Mouse (Mus musculus): ENCODE measurements around the gene Ptbp1.

The Ptbp1 gene

GRCm38 (mm10) chr10:79858416-79859074, 4.3 kb downstream of the Ptbp1 start:
- peak; percentile 76 to 78 for DNase-seq (ENCODE audit: low spot score in 2 of 2)

- no peak for DNase-seq (ENCODE audit: low spot score in 2 of 2)
Measured at GRCm38 (mm10) chr10:79859116-79859515, 4.9 kb downstream of the Ptbp1 start.

DNA sequence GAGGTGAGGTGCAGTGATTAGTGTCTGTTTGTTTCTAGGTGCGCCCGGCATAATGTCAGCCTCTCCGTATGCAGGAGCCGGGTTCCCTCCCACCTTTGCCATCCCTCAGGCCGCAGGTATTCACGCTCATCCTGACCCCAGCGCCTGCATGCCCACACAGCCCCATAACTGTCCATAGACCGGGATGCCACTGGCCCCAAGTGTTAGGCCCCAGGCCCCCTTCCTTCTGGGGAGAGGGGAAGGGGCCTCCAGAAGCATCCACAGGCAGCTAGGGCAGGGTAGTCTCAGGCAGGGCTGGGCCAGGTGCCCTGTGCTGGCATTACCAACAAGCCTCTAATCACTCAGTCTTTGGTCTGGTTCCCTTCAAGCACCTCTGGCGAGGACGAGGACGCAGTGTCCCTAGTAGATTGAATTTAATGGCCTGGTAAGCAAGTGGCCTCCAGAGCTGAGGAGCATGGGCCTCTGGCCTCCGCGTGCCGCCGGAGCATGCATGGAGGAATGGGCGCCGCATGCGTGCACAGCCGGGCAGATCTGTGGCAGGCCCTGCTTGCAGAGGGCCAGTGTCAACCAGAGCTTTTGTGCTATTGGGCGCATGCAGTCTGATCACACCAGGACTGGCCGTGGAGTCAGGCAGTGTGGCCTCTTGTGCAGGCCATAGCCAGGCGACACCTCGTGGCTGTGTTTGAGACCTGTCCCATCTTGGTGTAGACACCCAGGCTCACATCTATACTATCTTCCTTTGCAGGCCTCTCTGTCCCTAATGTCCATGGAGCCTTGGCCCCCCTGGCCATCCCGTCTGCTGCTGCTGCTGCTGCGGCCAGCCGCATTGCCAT, 6.1 kb downstream of the Ptbp1 start:
- no peak for DNase-seq (ENCODE audit: low spot score in 2 of 2)

DNA sequence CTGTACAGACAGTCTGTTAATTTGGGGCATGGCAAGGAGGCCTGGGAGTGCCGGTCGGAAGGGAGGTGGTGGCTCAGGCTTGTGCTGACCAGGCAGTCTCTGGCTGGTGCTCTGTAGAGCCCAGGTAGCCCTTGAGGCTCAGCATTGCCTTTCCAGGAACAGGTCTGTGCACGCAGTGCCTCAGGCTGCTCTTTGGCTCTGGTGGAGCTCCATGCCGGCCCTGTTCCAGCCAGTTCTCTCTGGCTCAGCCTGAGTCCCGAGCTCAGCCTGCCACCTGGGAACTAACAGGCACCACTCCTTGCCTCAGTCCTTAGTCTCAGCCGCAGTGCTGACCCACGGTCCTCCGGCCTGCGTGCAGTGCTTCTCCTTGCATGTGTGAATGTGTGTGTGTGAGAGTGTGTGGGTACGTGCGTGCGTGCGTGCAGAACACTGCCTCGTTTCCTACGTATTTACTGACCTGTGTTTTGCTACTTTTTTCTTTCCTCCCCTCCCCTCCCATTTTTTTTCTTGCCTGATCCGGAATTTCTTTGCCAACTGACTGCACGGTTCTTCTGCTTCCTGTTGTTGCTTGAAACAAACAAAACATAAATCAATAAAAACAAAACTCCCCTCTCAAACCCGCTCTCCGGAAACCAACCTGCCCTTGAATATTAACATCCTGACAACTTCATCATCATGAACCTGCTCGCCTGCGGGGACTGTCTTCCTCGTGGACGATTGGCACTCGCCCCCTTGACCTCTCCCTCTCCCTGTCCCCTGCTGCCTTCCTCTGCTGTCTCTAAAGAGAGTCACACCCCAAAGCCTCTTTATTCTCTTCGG, 7.2 kb downstream of the Ptbp1 start:
- DNase-seq (ENCODE audit: low spot score in 2 of 2): no peak

DNA sequence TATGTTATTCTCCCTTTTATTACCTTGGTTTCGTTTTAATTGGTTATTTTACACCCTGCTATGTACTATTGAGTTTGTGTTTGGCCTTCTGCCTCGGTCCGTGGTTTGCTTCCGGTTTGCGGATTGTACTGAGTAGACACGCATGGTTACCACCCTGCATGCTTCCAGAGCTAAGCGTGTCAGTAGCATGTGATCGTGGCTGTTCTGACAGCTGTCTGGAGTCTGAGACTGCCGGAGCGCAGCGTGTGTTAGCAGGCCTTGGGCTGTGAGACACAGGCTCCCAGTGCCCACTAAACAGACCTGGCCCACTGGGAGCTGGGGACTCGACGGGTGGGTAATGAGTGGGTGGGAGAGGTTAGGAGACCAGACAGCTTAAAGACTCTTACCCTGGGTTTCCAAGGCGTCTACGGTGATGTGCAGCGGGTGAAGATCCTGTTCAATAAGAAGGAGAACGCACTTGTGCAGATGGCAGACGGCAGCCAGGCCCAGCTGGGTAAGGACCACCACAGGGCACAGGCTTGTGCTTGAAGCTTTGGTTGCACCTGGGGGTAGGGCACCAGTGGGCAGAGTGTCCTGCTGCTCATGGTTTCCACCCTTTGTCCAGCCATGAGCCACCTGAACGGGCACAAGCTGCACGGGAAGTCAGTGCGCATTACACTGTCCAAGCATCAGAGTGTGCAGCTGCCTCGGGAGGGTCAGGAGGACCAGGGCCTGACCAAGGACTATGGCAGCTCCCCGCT, 8.0 kb downstream of the Ptbp1 start:
- no peak for DNase-seq (ENCODE audit: low spot score in 2 of 2)

DNA sequence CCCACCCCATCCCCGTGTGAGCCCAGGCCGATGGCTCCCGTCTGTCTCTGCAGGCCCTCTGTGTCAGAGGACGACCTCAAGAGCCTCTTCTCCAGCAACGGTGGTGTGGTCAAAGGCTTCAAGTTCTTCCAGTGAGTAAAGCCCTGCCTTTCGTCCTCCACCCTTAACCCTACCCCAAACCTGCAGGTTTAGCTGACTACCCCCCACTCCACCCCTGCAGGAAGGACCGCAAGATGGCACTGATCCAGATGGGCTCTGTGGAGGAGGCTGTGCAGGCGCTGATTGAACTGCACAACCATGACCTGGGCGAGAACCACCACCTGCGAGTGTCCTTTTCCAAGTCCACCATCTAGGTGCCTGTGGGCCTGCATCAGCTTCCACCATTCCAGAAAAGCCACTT, 8.7 kb downstream of the Ptbp1 start:
- DNase-seq (ENCODE audit: low spot score in 2 of 2): no peak

- no peak for DNase-seq (ENCODE audit: low spot score in 2 of 2)
Measured at GRCm38 (mm10) chr10:79864351-79865188, 10.3 kb downstream of the Ptbp1 start.

DNA sequence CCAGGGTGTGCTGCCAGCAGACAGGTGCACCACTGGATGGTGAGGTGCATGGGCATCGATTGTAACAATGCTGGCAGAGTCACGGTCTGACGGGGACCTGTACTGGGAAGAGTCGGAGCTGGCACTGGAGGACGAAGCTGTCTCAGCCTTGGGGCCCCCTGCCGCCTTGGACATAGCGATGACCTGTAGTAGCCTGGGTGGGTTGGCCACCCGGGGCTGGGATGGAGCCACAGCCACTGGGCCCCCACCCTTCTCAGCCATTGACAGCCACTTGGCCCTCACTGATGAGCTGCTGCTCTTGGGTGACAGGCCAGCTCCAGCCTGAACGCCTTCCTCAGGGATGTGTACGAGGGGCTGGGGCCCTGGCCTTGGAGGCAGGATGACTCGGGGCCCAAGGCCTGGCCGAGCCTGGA, 11.0 kb downstream of the Ptbp1 start:
- no peak for DNase-seq (ENCODE audit: low spot score in 2 of 2)

GRCm38 (mm10) chr10:79865801-79866295, 11.6 kb downstream of the Ptbp1 start:
- no peak for DNase-seq (ENCODE audit: low spot score in 2 of 2)

- no peak for DNase-seq (ENCODE audit: low spot score in 2 of 2)
Measured at GRCm38 (mm10) chr10:79866601-79867000, 12.4 kb downstream of the Ptbp1 start.

DNA sequence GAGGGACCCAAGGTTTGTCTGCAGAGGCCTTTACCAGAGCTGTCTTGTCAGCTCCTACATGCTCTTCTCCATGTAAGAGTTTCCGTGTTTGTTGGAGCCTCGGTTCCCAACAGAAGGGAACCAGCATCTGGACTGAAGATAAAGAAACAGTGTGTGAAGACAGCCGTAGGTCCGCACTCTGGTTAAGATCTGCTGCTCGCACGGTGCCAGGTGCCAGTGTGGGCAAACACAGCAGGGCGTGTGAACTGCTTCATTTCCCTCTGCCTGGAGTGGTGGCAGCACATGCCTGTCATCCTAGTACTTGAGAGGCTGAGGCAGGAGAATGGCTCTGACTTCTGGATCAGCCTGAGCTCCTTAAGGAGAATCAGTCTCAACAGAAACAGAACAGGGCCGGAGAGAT, 17.6 kb downstream of the Ptbp1 start:
- DNase-seq (ENCODE audit: low spot score in 2 of 2): no peak

DNA sequence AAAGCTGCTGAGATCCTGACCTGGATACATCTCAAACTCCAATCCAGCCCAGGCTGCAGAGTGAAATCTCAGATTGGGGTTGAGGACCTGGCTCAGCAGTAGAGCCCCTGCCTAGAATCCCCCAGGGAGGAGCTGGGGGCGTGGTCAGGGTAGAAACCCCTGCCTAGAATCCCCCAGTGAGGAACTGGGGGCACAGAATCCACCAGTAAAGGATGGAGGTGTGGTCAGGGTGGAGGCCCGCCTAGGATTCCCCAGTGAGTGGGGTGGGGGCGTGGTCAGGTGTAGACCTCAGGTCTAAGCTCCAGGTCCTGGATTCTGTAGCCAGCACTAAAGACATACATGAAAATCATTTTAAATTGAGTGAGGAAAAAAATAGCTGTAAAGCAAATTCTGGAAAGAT, 18.6 kb downstream of the Ptbp1 start:
- no peak for DNase-seq (ENCODE audit: low spot score in 2 of 2)

GRCm38 (mm10) chr10:79873313-79873712, 19.1 kb downstream of the Ptbp1 start:
- DNase-seq (ENCODE audit: low spot score in 2 of 2): no peak

DNA sequence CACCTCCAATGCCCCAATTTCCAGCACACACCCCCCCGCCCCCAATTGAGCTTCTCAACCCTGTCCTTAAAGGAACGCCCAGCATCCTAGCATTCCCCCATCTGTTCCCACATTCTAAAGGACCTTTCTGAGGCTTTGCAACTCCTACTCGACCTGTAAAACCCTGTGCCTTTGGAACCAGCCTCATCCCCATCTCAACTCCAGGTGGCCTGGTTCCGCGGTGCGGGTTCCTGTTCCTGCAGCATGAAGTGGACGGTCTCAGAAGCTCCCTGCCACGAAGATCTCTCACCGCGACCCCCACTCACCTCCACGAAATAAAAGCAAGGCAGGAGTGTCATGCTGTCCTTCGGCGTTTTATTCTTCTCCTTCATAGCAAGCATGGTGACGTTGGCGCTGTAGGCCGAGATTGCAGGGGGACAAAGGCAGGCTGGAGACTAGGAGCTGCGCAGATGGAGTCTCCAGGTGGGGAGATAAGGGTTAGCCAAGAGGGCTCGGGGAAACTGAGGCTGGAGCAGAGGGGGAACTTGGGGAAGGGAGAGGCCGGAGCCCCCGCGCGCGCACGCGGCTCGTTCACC, 19.6 kb downstream of the Ptbp1 start:
- DNase-seq (ENCODE audit: low spot score in 2 of 2): no peak

- peak in 1 of 2 experiments; percentile 59 for DNase-seq (ENCODE audit: low spot score in 2 of 2)
Measured at GRCm38 (mm10) chr10:79874290-79874862, 20.1 kb downstream of the Ptbp1 start, which contains the start of the genes Prtn3 and Plppr3. Prtn3 (plus strand) TSS chr10:79874476. Plppr3 (minus strand) TSS chr10:79874634.

GRCm38 (mm10) chr10:79877174-79877573, 22.9 kb downstream of the Ptbp1 start:
- no peak for DNase-seq (ENCODE audit: low spot score in 2 of 2)

DNA sequence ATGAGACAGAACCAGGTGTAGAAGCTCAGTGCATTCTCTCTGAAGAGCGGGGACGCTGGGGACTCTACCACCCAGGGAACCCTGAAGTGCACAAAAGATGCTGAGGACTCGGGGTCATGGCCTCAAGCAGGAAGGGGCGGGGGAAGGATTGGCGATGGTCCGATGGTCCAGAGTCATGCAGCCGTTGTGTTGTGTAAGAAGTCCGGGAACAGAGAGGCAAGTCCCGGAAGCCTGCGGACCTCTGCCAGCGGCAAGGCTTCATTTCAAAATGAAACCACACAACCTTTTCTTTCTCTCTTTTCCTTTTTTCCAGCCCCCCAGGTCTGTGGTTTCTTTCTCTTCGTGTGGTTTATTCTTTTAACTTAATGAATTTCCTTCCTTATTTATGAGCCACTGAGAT, 23.5 kb downstream of the Ptbp1 start:
- DNase-seq (ENCODE audit: low spot score in 2 of 2): no peak

DNA sequence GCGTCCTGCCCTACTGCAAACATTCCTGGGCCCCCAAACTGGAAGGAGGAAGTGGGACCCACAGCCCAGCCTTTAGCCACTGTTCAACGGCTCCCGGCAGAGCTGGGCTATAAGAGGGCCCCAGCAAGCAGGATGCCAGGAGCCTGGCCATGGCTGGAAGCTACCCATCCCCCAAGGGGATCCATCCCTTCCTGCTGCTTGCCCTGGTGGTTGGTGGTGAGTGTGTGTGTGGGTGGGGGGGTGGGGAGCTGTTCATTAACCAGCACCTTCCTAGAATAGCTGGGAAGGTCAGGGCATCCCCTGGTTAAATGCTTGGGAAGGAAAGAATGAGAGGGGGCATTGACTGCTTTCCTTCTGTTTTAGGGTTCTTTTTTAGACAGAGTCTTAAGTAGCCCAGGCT, 25.3 kb downstream of the Ptbp1 start:
- DNase-seq (ENCODE audit: low spot score in 2 of 2): no peak

DNA sequence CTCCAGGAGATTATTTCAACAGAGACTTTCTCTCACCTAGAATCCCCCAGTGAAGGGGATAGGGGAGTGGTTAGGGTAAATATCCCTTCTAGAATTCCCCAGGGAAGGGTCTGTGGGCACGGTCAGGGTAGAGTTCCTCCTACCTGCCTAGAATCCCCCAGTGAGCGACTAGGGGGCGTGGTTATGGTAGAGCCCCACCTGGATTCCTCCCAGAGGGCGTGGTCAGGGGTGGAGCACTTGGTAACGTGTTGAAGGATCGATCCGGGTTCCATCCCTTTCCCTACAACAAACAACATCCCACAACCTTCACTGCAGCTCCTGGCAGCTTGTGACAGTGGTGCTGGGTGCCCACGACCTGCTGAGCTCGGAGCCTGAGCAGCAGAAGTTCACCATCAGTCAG, 26.5 kb downstream of the Ptbp1 start:
- no peak for DNase-seq (ENCODE audit: low spot score in 2 of 2)

DNA sequence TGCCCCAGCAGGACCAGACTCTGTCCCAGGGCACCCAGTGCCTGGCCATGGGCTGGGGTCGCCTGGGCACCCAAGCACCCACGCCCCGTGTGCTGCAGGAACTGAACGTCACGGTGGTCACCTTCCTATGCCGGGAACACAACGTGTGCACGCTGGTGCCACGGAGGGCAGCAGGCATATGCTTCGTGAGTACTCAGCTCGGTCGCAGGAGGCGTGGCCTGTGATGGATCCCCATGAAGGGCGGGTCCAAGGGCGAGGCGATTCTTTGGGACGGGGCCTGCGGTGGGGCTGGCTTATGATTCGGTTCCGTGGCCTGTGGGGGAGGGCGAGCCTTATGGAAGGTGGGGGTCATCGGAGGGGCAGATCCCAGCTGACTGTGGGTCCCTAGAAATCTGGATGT, 27.8 kb downstream of the Ptbp1 start:
- DNase-seq (ENCODE audit: low spot score in 2 of 2): no peak

Data from frontal cortex, postnatal 10 days (tissue).